Mouse (Mus musculus) T-helper 2 cell (primary cell): ENCODE measurements at regions not wholly inside any gene's neighbourhood (a gene's known extent, or its start where the extent isn't known, plus 50 kb on each side); places are given as distances from the start of the nearest gene placed in this dataset.

Source experiments
- in situ Hi-C: fragments of 300-600 bp; cut with MboI, MseI; formaldehyde crosslinking; loops from one replicate; pipeline ENCODE4 v1.15.1; 2025; ENCODE audit warnings: high pct_unique_total_duplicates

DNA sequence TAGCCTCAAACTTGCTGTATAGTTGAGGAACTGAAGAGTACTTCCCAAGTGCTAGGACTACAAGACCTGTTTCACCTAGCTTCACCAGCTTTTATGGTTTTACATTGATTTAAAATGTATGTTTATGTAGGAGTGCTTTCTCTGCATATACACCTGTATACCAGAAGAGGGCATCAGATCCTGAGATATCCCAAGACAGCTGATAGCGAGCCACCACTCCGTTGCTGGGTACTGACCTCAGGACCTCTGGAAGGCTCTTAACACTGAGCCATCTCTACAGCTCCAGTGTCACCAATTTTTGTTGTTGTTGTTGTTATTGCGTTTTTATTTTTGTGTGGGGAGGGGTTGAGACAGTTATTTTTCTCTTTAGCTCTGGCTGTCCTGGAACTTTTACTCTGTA, 55.9 kb upstream of the Ddx3x start:
- in situ Hi-C loops, result loop anchor here (5.0 kb wide), 1 partner anchor 427 kb away; no protein-coding TSS in a partner anchor

DNA sequence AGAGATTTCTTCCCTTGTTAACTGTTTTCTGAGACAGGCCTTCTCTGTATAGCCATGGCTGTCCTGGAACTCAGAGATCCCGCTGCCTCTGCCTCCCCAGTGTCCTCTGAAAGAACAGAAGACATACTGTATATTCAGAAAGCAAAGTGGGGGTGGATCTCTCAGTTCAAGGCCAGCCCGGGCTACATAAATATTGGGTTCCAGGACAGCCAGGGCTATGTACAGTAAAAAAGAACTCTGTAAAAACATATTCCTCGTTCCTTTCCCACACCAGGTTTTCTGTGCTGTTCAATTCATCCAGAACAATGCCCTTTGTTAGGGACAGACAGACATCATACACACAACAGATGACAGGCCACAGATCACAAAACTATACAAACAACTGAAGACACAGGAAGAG, 54.3 kb upstream of the Ddx3x start:
- in situ Hi-C loops, result loop anchor here (5.0 kb wide), 1 partner anchor 426 kb away; no protein-coding TSS in a partner anchor

DNA sequence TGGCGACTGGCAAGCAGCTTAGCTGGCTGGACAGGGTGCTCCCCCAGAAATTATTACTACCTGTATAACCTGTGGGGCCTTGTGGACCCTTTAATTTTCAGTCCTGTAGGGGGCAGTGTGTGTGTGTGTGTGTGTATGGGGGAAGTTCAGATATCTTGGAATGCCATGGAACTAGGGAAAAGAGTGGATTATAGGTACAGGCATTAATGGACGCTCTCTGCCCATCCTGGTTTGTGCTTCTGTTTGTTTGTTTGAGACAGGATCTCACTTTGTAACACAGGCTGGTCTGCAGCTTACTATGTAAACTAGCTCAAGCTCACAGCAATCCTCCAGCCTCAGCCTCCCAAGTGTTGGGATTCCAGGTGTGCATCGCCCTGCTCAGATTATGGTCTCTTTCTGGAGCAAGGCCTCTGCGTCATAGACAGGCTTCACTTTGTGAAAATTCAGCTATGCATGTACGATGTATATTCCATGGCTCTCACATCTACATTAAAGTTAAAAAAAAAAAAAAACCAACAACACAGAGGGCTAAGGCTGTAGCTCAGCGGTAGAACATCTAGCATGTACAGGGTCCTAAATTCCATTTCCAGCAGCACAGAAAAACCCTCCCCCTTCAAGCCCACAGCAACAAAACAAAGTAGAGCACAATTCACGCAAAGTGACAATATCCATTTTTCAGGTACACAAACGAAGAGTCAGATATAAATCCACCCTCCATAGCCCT, 50.7 kb upstream of the Ddx3x start:
- in situ Hi-C loops, result loop anchor here (5.0 kb wide), 2 partner anchors 227 to 422 kb away; no protein-coding TSS in a partner anchor

DNA sequence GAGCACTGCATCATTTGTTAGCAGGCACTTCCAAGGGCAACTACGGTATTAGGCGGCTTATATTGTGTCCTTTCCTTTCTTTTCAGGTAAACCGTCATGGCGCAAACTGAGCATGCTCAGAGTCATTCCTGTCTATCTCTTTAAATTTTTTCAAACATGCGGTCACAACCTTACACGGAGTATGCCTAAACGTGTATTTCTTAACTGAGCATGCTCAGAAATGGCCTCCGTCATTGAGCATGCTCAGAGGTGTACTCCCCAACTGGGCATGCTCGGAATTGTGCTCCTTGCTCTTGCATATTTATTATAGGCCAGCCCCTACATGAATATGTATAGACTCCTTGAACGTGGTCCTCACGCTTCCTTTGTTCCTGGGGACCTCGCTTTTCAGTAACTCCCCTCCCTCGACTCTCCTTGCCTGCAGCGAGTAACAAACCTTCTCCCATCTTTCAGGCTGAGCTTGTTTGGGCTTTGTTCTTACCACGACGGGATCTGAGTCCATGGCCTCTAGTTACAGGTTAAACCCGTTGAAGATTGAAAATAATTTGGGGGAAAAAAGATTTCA, 50.1 kb upstream of the Ddx3x start:
- in situ Hi-C loops, result loop anchor here (5.0 kb wide), 1 partner anchor 227 kb away; no protein-coding TSS in a partner anchor
